Mouse (Mus musculus) midbrain, postnatal 0 days (tissue): ENCODE measurements around the gene Ece2. TPM values are rescaled to one million over a fixed set of nuclear protein-coding genes. Genes with fewer than 3 reads are reported as not detected.

ENCODE experiments used
- ATAC-seq: fragments of 200-750 bp; cut with Nextera tagmentation; 2 replicates; pipeline ENCODE4 v1.8.0; 2017; ENCODE audit warnings: moderate number of reproducible peaks, mild to moderate bottlenecking, moderate TSS enrichment, moderate library complexity; ENCODE audit not compliant: low FRiP score
- DNase-seq: peaks from one replicate; pipeline ENCODE4 v3.0.0-alpha.2; 2015; ENCODE audit warnings: low spot score
- H3K27ac ChIP-seq: fragments of 300-500 bp; sonication (generic); 2 replicates; pipeline ENCODE4 v1.5.1; 2014; ENCODE audit warnings: low read depth, mild to moderate bottlenecking, low read length, mixed read lengths
- H3K27me3 ChIP-seq: fragments of 300-500 bp; sonication (generic); 2 replicates; pipeline ENCODE4 v1.6.1; 2014; ENCODE audit warnings: low read length, control low read depth, mixed read lengths; ENCODE audit not compliant: insufficient read depth
- H3K36me3 ChIP-seq: fragments of 300-500 bp; sonication (generic); 2 replicates; pipeline ENCODE4 v1.6.1; 2014; ENCODE audit warnings: low read length, control low read depth, mixed read lengths; ENCODE audit not compliant: insufficient read depth
- H3K4me1 ChIP-seq: fragments of 300-500 bp; sonication (generic); 2 replicates; pipeline ENCODE4 v1.6.1; 2014; ENCODE audit warnings: mild to moderate bottlenecking, control low read depth, antibody characterized with exemption, low read length, mixed read lengths; ENCODE audit not compliant: insufficient read depth
- H3K4me2 ChIP-seq: fragments of 300-500 bp; sonication (generic); 2 replicates; pipeline ENCODE4 v1.6.1; 2014; ENCODE audit warnings: low read depth, mild to moderate bottlenecking, low read length, mixed read lengths; ENCODE audit not compliant: poor library complexity, severe bottlenecking
- H3K4me3 ChIP-seq: fragments of 300-500 bp; sonication (generic); 2 replicates; pipeline ENCODE4 v1.5.1; 2014; ENCODE audit warnings: low read depth, mild to moderate bottlenecking, low read length, moderate library complexity
- H3K9ac ChIP-seq: fragments of 300-500 bp; sonication (generic); replicated peaks from 2 replicates; pipeline ENCODE4 v1.6.1; 2014; ENCODE audit warnings: mild to moderate bottlenecking, low read length, moderate library complexity, mixed read lengths; ENCODE audit not compliant: poor library complexity, severe bottlenecking
- H3K9me3 ChIP-seq: fragments of 300-500 bp; sonication (generic); 2 replicates; pipeline ENCODE4 v1.6.1; 2016; ENCODE audit warnings: low read length, control low read depth
- CTCF ChIP-seq: IDR thresholded peaks from 2 replicates; pipeline ENCODE4 v1.5.1; 2016; ENCODE audit warnings: antibody characterized with exemption, mild to moderate bottlenecking
- WGBS: fragments of 180-500 bp; shearing (Covaris S2); extraction: QIAGEN DNeasy Blood & Tissue Kit; methylation state at CpG from one replicate; pipeline ENCODE4 v1.1.7; 2014; 5-methylcytosine and 5-hydroxymethylcytosine counted together
- polyA plus RNA-seq: library from polyadenylated mRNA; unstranded; fragments of >200 nt; fragmentation: Nextera tagmentation; extraction: Ambion mirVana; gene quantifications from 2 replicates; pipeline ENCODE4 v1.2.1, GENCODE M21; 2015
- total RNA-seq: library from RNA; depleted of rRNA; stranded (reverse); fragments of >200 nt; gene quantifications from 2 replicates; pipeline ENCODE4 v1.2.3, GENCODE M21; 2014; rRNA removed

The Ece2 gene
- total RNA-seq, result 24.4 and 26.9 TPM in 2 replicates
- polyA plus RNA-seq, result 16.7 and 16.9 TPM in 2 replicates

DNA sequence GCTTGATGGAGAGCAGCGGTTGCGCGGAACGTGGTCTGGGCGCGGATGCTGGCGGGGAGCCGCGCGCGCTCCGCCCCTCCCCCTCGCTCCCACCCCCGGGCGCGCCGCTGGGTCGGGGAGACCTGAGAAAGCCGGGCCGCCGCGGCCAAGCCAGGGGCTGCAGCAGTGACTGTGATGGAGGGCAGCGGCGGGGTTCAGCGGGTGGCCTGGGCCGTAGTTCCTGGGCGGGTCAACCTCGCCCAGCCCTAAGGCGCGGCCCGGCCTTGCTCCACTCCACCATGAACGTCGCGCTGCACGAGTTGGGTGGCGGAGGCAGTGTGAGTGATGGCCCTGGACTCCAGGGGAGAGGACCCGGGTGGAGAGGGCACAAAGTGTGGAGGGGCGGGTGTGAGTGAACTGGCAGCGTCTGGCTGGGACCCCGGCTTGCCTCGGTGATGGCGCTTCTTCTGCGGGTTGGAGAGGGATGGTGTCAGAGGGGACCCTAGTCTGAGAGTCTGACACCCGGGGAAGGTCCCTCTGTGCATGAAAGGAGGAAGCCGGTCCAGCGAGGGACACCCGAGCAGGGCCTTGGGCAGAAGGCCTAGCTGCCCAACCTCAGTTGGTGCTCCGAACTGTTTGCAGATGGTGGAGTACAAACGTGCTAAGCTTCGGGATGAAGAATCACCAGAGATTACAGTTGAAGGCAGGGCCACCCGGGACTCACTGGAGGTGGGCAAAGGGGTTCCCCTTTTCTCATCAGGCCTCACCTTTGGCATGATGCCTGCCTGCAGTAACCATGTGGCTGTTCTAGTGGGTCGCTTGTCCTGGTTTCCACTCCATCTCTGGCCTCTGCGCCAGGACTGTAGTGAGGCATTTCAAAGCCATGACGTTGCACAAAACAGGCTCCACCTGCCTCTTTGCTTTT is at the start of gene Ece2:
Gene Ece2, plus strand, starts transcription at position 98 of the 904 bp plus-strand sequence.
- H3K4me1 ChIP-seq, result no peaks in the 10 kb centered on the region
- no peak for TF ChIP-seq CTCF
- no peaks in the 10 kb centered on the region for H3K27me3 ChIP-seq
- DNase-seq, result peak; percentile 32
- peaks cover 5% of the 10 kb centered on the region for H3K36me3 ChIP-seq
- H3K4me3 ChIP-seq, result peak within 1 kb of the TSS; percentile 63
- H3K27ac ChIP-seq, result peak within 1 kb of the TSS; percentile 78
- 6% methylated on average over 53 of the region's 54 CpGs for WGBS
- peak; percentile 68 for ATAC-seq
- peak within 1 kb of the TSS; percentile 93 for H3K4me2 ChIP-seq
- H3K9me3 ChIP-seq, result no peaks in the 10 kb centered on the region
- peak within 1 kb of the TSS; percentile 92 for H3K9ac ChIP-seq

DNA sequence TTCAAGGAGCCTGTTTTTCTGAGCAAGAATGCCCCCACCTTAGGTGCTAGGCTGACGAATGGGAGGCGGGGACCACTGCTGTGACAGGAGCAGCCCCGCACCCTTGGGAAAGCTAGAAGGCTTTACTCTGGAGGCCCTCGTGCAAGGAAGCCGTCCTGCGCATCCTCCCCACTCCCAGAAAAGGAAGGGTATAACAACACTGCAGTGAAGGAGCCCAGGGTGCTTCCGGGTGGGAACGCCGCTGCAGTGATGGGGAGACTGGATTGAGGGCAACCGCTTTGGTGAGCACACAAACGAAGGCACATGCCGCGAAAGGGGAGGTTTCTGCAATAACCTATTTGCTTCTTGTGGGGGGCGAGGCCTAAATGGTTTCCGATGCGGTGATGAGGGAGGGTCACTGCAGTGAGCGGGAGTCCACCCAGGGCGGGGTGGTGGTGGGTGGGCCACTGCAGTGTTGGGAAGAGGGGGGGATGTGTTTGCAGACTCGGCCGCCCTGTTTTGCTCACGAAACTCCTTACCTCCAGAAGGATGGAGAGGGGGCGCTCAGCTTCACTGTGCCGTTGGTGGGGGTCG is 40.2 kb upstream of the Ece2 start, which contains the start of gene Vwa5b2:
Gene Vwa5b2, plus strand, starts transcription at position 106 of the 573 bp plus-strand sequence.
- H3K4me1 ChIP-seq, result peaks cover 2% of the 10 kb centered on the region; the same call in 1 of the 2 replicates
- peak; percentile 16; the same call in 1 of the 2 replicates for TF ChIP-seq CTCF
- peak within 1 kb of the TSS; percentile 83 for H3K27ac ChIP-seq
- H3K27me3 ChIP-seq, result peaks cover 13% of the 10 kb centered on the region; the same call in 1 of the 2 replicates
- peak; percentile 50 for ATAC-seq
- H3K4me3 ChIP-seq, result peak within 1 kb of the TSS; percentile 66
- DNase-seq, result peak; percentile 44
- under 1% methylated on average over 23 of the region's 24 CpGs for WGBS
- no peaks in the 10 kb centered on the region for H3K36me3 ChIP-seq
- H3K9ac ChIP-seq, result peak within 1 kb of the TSS; percentile 69
- H3K4me2 ChIP-seq, result peak within 1 kb of the TSS; percentile 75
- no peaks in the 10 kb centered on the region for H3K9me3 ChIP-seq

DNA sequence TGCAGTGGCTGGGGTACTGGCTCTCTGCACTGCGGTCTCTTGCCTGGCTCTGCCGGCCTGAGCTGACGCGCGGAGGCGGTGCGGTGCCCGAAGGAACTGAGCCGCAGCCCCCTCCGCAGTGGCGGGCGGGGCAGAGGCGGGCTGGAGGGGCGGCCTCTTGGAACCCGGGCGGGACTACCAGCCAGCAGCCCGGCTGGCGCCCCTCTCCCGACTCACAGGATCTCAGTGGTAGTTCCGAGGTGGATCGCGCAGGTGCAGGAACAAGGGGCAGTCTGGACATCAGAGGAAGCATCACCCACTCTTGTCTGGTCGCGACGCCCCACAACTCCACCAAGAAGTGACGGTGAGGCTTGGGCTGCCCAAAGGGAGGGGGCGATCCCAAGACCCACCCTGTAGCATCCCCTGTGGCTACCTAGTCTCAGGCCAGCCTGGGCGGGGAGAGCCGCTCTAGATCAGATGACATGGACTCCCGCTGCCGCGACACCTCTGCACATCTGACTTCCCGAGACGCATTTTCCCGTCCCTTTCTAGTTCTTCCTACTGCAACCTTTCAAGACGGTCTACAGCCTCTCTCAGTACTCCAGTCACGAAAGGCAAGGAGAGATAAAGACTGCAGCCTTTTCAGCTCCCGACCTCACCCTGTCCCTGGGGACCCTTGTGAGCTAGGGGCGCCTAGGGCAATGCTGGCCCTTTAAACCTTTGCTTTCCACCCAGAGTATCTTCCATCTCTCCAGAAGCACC is 39.5 kb upstream of the Ece2 start:
- TF ChIP-seq CTCF, result no peak
- H3K27me3 ChIP-seq, result peaks cover 13% of the 10 kb centered on the region; the same call in 1 of the 2 replicates

DNA sequence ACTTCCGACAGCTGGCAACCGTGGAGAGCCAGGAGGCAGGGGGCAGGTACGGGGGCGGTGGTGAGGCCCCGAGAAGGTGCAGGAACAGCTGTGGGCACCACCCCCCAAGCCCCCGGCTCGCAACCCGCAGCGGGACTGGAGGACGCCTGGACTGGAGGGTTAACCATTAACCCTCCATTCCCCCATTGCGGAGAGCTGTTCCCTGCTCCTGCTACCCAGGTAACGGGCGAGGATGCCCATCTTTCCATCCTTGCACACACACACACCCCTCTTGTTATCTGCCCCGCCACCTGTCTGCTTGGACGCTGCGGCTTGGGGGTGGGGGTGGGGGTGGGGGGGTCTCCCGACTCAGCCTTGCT is 39.0 kb upstream of the Ece2 start:
- no peak overlapping the region for H3K27ac ChIP-seq
- ATAC-seq (peak; percentile 11), DNase-seq (no peak)
- H3K36me3 ChIP-seq, result no peaks in the 10 kb centered on the region; the same call in 1 of the 2 replicates
- TF ChIP-seq CTCF, result no peak
- H3K4me3 ChIP-seq, result peak overlapping the region; percentile 66
- H3K27me3 ChIP-seq, result peaks cover 13% of the 10 kb centered on the region; the same call in 1 of the 2 replicates
- H3K4me2 ChIP-seq, result peak overlapping the region; percentile 75
- 6% methylated on average over 17 of the region's 17 CpGs for WGBS
- peaks cover 2% of the 10 kb centered on the region; the same call in 1 of the 2 replicates for H3K4me1 ChIP-seq
- no peaks in the 10 kb centered on the region for H3K9me3 ChIP-seq
- peak overlapping the region; percentile 69 for H3K9ac ChIP-seq

More for the DNA sequence above, 39.5 kb upstream of the Ece2 start:
- Histone ChIP-seq H3K9me3 (no peaks in the 10 kb centered on the region), H3K27ac (peak overlapping the region; percentile 83), H3K36me3 (no peaks in the 10 kb centered on the region), H3K4me1 (peaks cover 2% of the 10 kb centered on the region; the same call in 1 of the 2 replicates), H3K9ac (peak overlapping the region; percentile 69), H3K4me2 (peak overlapping the region; percentile 75), H3K4me3 (peak overlapping the region; percentile 66)
- ATAC-seq (peak; percentile 88), DNase-seq (peak; percentile 82)
- WGBS, result under 1% methylated on average over 37 of the region's 39 CpGs

DNA sequence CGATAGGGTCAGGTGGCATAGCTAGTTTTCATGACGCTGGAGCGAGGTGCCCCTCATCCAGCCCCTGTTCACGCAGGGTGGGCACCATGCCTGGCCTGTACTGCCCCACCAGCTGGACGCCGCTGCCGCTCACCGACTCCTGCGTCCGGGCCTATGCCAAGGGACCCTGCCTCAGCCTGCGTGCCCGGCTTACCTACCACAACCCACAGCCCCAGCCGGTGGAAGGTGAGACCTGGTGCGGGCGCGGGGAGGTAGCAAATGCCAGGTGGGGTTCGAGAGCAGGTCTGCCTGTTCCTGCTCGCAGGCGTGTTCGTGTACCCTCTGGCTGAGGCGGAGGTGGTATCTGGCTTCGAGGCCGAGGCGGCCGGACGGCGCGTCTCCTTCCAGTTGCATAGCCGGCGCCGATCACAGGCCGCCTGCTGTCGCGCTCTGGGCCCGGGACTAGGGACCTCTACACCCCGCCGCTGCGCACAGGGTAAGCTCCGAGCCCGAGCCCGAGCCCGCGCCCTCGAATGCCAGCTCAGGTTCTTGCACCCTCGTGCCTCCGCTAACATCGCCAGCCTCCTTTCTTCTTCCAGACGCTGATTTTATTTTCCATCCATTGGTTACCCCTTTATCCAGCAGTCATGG is 38.4 kb upstream of the Ece2 start:
- peak overlapping the region; percentile 75 for H3K4me2 ChIP-seq
- no peak for DNase-seq
- peaks cover 2% of the 10 kb centered on the region; the same call in 1 of the 2 replicates for H3K4me1 ChIP-seq
- no peaks in the 10 kb centered on the region for H3K9me3 ChIP-seq
- H3K36me3 ChIP-seq, result peaks cover 3% of the 10 kb centered on the region; the same call in 1 of the 2 replicates
- no peak for TF ChIP-seq CTCF
- 11% methylated on average over 48 of the region's 48 CpGs for WGBS
- peak overlapping the region; percentile 69 for H3K9ac ChIP-seq
- H3K27ac ChIP-seq, result no peak overlapping the region
- ATAC-seq, result 0 out of 2 replicates have a peak, but pooled peaks have one; percentile 3
- peaks cover 13% of the 10 kb centered on the region; the same call in 1 of the 2 replicates for H3K27me3 ChIP-seq
- H3K4me3 ChIP-seq, result peak overlapping the region; percentile 66
